Mouse (Mus musculus): ENCODE results near the gene Megf8. TPM values are rescaled to one million over a fixed set of nuclear protein-coding genes. Genes with fewer than 3 reads are reported as not detected.

Megf8 gene
- polyA plus RNA-seq, 1 experiment from 2014 or later = 5.6 TPM

DNA sequence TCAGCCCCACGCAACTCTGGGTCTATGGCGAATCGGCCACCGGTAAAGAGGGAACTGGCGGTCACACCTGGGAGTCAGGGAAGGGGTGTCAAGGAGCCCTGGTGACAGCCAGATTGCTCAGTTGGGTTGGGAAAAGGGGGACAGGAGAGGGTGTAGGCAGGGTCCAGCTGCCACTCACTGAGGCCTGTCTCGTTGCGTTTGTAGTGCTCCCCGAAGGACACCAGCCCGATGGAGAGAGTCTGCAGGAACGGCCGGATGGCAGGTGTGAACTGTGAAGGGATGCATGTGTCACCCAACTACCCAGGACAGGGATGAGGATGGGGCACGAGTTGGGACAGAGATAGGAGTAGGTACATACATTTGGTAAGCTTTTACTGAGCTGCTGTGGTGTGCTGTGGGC is 68.3 kb downstream of the Megf8 start:
- no peak overlapping the region for H3K27ac ChIP-seq
- H3K4me3 ChIP-seq (ENCODE audit: inconsistent target) = no peak overlapping the region
- peaks cover 19% of the 10 kb centered on the region; the same call in 1 of the 2 replicates for H3K79me2 ChIP-seq (ENCODE audit: inconsistent target)
- WGBS (ENCODE audit: missing documents) = 65% methylated on average over 12 of the region's 12 CpGs
- peaks cover 55% of the 10 kb centered on the region for H3K36me3 ChIP-seq (ENCODE audit: inconsistent target)

DNA sequence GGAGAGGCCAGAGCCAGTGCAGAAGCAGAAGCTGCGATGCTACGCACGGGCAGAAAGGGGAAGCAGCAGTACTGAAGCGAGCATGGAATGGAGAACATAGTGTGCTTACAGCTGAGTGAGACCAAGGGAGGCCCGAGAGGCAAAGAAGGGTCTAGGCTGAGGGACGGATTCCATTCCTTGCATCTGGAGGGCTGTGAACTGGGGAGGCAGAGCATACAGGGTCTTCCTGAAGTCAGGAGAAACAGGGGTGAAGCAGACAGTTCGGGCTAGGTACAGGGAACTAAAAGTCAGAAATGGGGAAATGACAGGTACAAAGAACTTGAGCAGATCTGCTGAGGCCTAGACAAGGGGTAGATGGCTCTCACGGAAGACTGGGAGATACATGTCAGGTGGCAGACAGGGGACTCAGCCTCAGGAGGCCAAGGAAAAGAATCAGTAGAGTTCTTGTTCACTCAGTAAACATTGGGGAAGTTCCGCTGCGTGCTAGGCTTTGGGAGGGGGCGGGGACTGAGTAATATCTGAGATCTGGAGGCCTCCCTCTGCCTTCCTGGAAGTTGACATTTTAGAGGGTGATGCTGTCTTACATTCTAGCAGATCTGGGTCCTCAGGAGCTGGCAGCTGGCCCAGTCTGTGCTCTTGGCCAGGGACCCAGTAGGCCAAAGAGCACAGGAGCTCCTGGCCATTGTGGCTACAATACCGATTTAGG is 69.0 kb downstream of the Megf8 start:
- whole genome bisulfite sequencing (ENCODE audit: missing documents) = 4% methylated on average over 12 of the region's 12 CpGs
- Histone ChIP-seq H3K79me2 (ENCODE audit: inconsistent target) (peaks cover 27% of the 10 kb centered on the region; the same call in 1 of the 2 replicates), H3K36me3 (ENCODE audit: inconsistent target) (peaks cover 48% of the 10 kb centered on the region), H3K27ac (peak overlapping the region; percentile 65), H3K4me3 (ENCODE audit: inconsistent target) (no peak overlapping the region)

DNA sequence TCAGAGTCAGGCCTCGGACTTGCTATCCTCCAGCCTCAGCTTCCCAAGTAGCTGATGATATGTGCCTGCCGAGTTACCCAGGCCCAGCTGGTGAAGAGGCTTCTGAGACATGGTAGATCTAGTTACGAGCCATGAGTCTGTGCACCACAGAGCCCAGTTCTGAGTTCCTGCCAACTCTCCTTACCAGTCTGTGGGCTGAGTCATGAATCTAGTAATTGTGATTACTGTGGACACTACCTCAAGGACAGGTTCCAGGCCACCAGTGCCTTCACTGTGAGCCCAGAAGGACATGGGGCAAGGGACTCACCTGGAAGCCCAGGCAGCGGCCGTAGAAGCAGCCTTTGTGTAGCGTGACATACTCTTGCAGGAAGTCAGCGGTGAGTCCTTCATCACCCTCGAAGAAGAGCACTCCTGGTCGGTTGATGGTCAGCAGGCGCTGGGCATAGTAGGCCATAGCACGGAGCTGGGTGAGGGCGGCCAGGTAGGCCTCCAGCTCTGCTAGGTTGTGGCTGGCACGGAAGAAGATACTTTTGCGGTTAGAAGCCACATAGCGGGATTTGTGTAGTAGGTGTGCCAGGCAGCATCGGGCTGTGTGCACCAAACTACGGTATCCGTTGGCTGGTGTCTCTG is 71.0 kb downstream of the Megf8 start:
- no peak overlapping the region for H3K4me3 ChIP-seq (ENCODE audit: inconsistent target)
- WGBS (ENCODE audit: missing documents) = 98% methylated on average over 17 of the region's 18 CpGs
- no peak overlapping the region for H3K27ac ChIP-seq

DNA sequence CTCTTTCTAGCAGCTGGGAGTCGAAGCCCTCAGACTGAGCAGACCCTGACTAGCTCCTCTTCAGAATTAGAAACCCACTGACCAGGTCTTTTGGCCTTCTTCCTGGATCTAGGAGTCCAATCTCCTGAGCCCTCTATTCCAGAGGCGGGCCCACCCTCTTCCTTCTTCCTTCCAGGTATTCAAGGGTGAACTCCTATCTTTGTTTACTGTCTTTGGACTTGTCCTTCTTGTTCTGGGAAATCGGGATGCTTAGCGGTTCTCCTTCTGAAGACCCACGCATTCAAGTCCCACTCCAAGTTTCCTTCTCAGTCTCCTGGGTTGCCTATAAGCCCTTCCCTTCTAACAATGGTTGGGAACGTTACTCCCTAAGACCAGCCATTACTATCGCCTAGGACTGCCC is 72.0 kb downstream of the Megf8 start:
- WGBS (ENCODE audit: missing documents) = 96% methylated on average over 7 of the region's 7 CpGs
- Histone ChIP-seq H3K4me3 (ENCODE audit: inconsistent target) (no peak overlapping the region), H3K79me2 (ENCODE audit: inconsistent target) (peaks cover 56% of the 10 kb centered on the region), H3K36me3 (ENCODE audit: inconsistent target) (peaks cover 20% of the 10 kb centered on the region; the same call in 1 of the 2 replicates), H3K27ac (no peak overlapping the region)

More for the DNA sequence above, 71.0 kb downstream of the Megf8 start:
- Histone ChIP-seq H3K79me2 (ENCODE audit: inconsistent target) (peaks cover 46% of the 10 kb centered on the region), H3K36me3 (ENCODE audit: inconsistent target) (peaks cover 30% of the 10 kb centered on the region)

DNA sequence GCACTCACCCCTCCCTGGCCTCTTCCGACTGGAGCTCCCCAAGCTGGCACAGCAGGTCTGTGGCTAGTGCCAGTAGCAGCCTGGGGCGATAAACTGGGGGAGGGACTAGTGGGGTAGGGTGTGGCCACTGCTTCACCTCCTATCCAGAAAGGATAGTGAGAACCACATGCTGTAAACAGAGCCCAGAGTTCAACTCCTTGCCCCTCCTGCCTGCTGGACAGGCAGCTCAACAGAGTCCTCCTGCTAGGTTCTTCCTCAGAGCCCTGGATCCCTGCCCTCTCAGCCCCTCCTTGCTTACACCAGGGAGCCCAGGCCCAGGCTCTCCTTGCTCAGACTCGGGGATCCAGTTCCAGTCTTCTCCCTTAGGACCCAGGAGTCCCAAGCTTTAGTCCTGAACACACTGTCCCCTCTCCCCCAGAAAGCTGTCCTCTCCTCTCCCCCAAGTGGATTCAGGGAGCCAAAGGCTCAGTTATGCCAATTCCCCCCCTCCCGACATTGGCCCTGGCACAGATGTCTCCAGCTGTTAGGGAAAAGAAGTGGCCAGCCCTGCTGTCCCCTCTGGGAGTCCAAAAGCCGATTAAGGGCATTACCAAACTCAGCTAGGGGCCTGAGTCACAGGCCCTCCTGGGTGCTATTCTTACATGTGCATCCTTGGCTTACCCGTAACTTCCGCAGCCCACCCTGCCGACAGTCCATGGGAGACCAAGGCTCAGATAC is 73.2 kb downstream of the Megf8 start:
- H3K79me2 ChIP-seq (ENCODE audit: inconsistent target) = peaks cover 65% of the 10 kb centered on the region
- peaks cover 12% of the 10 kb centered on the region; the same call in 1 of the 2 replicates for H3K36me3 ChIP-seq (ENCODE audit: inconsistent target)
- WGBS (ENCODE audit: missing documents) = 88% methylated on average over 8 of the region's 8 CpGs
- no peak overlapping the region for H3K27ac ChIP-seq
- no peak overlapping the region for H3K4me3 ChIP-seq (ENCODE audit: inconsistent target)

DNA sequence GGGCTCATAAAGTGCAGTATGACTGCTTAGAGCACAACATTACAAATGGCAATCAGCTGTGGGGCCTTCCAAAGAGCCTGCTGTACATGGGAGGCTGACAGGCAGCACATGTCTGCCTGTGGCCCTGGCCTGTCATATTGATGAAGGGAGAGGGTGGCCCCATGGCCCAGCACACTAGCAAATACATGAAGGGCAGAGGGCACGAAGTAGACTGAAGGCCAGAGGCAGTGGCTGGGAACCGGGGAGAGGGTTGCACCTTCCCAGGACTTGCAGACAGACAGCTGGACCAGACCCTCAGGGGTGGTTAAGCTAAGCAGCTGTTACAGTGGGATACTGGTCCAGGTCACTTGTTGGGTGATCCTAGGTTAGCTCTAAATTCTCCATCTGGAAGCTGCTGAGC is 74.0 kb downstream of the Megf8 start:
- H3K4me3 ChIP-seq (ENCODE audit: inconsistent target) = no peak overlapping the region
- peaks cover 65% of the 10 kb centered on the region for H3K79me2 ChIP-seq (ENCODE audit: inconsistent target)
- H3K27ac ChIP-seq = no peak overlapping the region
- WGBS (ENCODE audit: missing documents) = 94% methylated on average over 2 of the region's 2 CpGs
- peaks cover 12% of the 10 kb centered on the region; the same call in 1 of the 2 replicates for H3K36me3 ChIP-seq (ENCODE audit: inconsistent target)

DNA sequence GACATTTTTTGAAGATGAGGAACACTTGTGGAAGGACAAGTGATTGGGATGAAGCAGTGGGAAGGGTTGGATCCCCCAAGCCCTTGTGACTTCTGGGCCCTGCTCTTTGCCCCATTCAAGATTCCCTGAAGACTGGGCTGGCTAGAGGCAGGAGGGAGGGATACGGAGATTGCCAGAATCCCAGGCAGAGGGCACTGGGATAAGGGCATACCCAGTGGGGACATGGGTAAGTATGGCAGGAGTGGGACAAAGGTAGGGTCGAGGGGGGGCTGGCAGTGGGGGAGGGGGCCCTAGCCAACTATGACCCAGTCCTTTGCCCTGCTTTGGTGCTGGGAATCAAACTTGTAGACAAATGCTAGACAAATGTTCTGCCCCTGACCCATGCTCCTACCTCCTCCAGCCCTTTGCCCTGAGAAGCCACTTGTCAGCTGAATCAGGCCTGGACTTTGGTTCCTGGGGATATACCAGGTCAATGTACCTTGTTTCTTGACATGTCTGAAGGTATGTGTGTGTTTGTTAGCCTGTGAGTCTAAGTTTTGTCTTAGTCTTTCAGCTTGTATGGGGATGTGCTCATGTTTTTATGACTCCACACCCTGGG is 75.0 kb downstream of the Megf8 start:
- H3K27ac ChIP-seq = no peak overlapping the region

DNA sequence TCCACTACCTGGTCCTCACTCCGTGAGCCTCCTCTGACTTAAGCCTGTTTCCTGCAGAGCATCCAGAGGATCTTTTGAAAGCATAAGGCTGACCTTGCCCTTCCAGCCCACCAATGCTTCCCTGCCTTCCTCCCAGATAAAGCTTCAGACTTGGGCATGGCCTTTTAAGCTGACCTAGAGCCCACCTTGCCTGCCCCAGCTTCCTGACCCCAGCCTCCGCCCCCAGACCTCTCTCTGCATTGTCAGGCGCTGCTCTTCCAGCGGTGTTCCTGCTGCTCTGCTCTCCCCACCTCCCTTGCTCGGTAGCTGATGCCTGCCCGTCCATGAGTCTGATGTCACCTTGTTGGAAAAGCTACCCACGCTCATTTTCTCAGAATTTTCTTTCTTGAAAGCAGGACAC is 75.9 kb downstream of the Megf8 start:
- peaks cover 65% of the 10 kb centered on the region for H3K79me2 ChIP-seq (ENCODE audit: inconsistent target)
- 94% methylated on average over 7 of the region's 7 CpGs for WGBS (ENCODE audit: missing documents)
- H3K27ac ChIP-seq = no peak overlapping the region
- peaks cover 10% of the 10 kb centered on the region; the same call in 1 of the 2 replicates for H3K36me3 ChIP-seq (ENCODE audit: inconsistent target)
- no peak overlapping the region for H3K4me3 ChIP-seq (ENCODE audit: inconsistent target)

More for the DNA sequence above, 75.0 kb downstream of the Megf8 start:
- Histone ChIP-seq H3K36me3 (ENCODE audit: inconsistent target) (peaks cover 12% of the 10 kb centered on the region; the same call in 1 of the 2 replicates), H3K4me3 (ENCODE audit: inconsistent target) (no peak overlapping the region), H3K79me2 (ENCODE audit: inconsistent target) (peaks cover 65% of the 10 kb centered on the region)
- WGBS (ENCODE audit: missing documents) = 83% methylated on average over 2 of the region's 2 CpGs

DNA sequence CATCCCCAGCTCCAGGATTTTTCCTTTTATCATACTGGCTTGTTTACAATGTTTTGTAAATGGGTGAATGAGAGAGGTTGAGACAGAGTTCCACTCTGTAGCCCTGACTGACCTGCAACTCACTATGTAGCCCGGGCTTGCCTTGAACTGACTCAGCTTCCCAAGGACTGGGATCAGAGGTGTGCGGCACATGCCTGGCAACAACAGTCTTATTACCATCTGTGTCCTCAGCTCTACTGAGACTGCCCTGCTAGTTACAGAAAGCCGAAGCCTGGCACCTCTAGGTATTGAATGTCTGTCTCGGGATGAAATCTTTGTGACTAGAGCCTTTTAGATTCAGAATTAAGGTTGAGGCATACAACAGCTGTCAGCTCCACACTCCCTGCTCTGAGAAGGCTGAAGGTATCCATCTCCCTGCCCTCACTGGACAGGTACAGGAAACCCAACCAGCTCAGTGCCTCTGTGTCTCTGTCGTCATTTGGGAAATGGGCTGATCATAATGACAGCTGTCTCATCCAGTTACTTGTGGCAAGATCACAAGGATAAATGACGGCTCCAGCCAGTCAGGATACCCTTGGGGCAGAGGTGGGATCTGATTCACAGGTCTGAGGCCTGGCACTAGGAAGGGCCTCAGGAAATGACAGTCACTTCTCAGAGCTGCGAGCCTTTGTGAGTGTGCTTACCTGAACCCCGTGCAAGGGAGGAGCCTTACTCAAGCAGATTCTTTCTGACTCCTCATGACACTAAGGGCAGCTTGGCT is 76.7 kb downstream of the Megf8 start:
- Histone ChIP-seq H3K79me2 (ENCODE audit: inconsistent target) (peaks cover 61% of the 10 kb centered on the region), H3K36me3 (ENCODE audit: inconsistent target) (peaks cover 2% of the 10 kb centered on the region; the same call in 1 of the 2 replicates), H3K4me3 (ENCODE audit: inconsistent target) (no peak overlapping the region; the same call in 1 of the 2 replicates), H3K27ac (no peak overlapping the region)
- 75% methylated on average over 8 of the region's 8 CpGs for WGBS (ENCODE audit: missing documents)

DNA sequence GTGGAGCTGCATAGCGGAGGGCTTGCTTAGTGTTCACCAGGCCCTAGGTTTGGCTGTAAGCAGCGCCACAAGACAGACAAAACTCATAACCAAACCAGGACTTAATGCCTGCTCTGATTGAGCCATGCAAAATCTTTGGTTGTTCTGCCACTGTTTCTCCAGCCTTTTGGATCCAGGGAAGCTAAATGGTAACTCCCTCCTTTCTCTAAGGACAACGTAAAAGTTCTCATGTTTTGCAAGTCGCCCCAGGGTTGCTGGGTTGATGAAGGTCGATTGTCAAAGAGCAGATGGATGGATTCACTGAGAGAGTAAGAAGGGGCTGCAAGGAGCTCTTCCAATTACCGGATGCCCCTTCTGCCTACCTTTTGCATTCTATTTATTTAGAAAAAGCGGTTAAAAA is 77.8 kb downstream of the Megf8 start:
- 5% methylated on average over 6 of the region's 7 CpGs for WGBS (ENCODE audit: missing documents)
- Histone ChIP-seq H3K36me3 (ENCODE audit: inconsistent target) (no peaks in the 10 kb centered on the region), H3K4me3 (ENCODE audit: inconsistent target) (peak overlapping the region; percentile 74), H3K27ac (peak overlapping the region; percentile 87), H3K79me2 (ENCODE audit: inconsistent target) (peaks cover 50% of the 10 kb centered on the region)

DNA sequence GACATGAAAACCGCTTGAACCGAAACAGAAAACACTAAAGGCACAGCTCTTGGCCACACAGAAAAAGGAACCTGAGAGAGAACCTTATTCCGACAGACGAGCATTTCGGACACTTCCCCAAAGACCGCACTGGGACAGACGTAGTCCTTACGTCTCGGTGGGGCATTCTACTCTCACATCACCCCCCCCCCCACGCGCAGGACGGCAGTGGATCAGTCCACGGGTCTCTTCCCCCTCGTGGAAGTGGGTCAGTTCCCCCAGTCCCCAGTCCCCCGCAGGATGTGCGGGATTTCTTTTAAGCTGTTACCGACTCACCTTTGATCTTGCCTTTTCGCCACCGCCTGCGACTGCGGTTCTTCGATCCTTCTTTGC is 78.2 kb downstream of the Megf8 start:
- H3K79me2 ChIP-seq (ENCODE audit: inconsistent target) = peaks cover 46% of the 10 kb centered on the region
- peak overlapping the region; percentile 87 for H3K27ac ChIP-seq
- H3K4me3 ChIP-seq (ENCODE audit: inconsistent target) = peak overlapping the region; percentile 74
- under 1% methylated on average over 22 of the region's 22 CpGs for WGBS (ENCODE audit: missing documents)
- no peaks in the 10 kb centered on the region for H3K36me3 ChIP-seq (ENCODE audit: inconsistent target)

DNA sequence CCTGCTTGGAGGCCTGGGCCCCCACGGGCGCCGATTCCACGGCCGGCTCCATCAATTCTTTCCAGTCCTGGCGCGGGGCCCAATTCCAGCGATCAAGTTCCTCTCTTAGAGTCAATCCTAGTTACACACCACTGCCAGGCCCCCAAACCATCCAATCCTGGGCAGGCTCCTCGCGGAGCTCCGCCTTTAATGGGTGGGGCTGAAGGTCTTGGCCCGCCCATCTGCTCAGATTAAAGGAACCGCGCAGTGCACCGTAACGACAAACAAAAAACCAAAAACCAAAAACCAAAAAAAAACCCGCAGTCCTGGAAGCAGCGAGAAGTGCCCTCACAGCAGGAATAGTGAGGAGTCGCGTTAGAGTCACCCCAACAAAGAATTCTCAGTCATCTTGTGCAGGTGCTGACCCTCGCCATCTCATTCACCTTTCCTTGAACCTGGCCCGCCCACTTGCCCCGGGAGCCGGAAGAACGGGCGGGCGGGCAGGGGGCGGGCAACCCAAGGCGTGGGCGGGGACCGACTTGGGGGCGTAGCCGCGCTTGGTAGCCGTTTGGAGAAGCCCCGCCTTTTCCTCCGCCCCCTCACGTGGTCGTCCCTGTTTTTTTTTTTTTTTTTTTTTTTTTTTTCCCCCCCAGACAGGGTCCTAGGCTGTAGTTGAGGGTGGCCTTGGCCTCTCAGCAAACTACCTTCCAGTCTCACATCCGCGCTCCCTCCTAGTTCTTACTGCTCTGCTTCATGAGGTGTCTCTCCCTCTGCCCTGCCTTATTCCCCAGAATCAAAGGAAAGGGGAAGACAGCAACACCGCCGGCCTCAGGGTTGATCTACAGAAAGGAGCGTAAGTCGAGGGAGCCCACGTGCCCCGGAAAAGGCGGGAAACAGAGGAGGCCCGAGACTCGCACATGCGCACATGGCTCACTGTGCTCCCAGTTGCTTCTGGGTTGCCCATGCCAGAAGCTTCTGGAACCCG is 78.9 kb downstream of the Megf8 start:
- H3K27ac ChIP-seq = peak overlapping the region; percentile 87
- peak overlapping the region; percentile 74 for H3K4me3 ChIP-seq (ENCODE audit: inconsistent target)
- peaks cover 39% of the 10 kb centered on the region for H3K79me2 ChIP-seq (ENCODE audit: inconsistent target)
- no peaks in the 10 kb centered on the region for H3K36me3 ChIP-seq (ENCODE audit: inconsistent target)
- 5% methylated on average over 50 of the region's 52 CpGs for WGBS (ENCODE audit: missing documents)

DNA sequence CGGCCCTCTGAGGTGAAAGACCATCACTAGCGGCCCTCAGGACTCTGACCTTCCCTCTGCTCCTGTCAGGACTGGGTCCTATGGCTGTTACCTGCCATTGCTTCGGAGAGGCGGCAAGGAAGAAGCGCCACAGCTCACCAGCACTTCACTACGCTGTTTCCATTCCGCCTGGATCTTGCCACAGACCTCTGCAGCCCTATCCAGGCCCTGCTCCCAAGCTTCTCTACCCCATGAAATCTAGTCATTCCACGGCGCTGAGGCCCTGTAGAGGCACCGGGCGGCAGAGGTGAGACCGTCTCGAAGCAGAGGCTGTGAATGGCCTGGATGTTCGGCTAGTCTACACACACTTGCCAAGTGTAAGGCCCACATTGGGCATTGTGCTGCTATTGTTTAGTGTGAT is 79.7 kb downstream of the Megf8 start:
- Histone ChIP-seq H3K4me3 (ENCODE audit: inconsistent target) (no peak overlapping the region), H3K36me3 (ENCODE audit: inconsistent target) (no peaks in the 10 kb centered on the region), H3K79me2 (ENCODE audit: inconsistent target) (peaks cover 32% of the 10 kb centered on the region), H3K27ac (peak overlapping the region; percentile 50)
- WGBS (ENCODE audit: missing documents) = 96% methylated on average over 14 of the region's 14 CpGs
